In genomic region chr6:89591531-89591930, GRCm38 (mm10) we compare ENCODE assay signal across 18 mouse cellular contexts.
"Had no signal": no experiment of that assay in that cellular context is flagged by ENCODE, and none has a peak within 500 bp of the region (broad histone marks: within the 10 kb centered on the region; RNA-seq: fewer than 3 reads in every experiment).

No protein-coding gene starts in this region.

- H3K4me2 ChIP-seq: lung, embryonic 14.5 days; midbrain, embryonic 13.5 days; midbrain, embryonic 15.5 days; neural tube, embryonic 13.5 days; neural tube, embryonic 15.5 days had no signal

- H3K27me3 ChIP-seq: midbrain, embryonic 13.5 days; midbrain, embryonic 15.5 days; neural tube, embryonic 13.5 days; neural tube, embryonic 15.5 days had no signal

- H3K4me3 ChIP-seq: midbrain, embryonic 10.5 days; midbrain, embryonic 13.5 days; midbrain, embryonic 15.5 days; myocyte; neural tube, embryonic 13.5 days; neural tube, embryonic 15.5 days had no signal

- DNase-seq: lung, adult 18-20 months; lung, embryonic 14.5 days; lung, postnatal 10 days; lung, postnatal 4 days; right cerebral cortex, adult 18-20 months; right cerebral cortex, postnatal 25 days; right cerebral cortex, postnatal 4 days; spleen, adult 18-20 months; thymus, adult 18-20 months; thymus, postnatal 14 days; thymus, postnatal 36 days had no signal

- H3K9me3 ChIP-seq: midbrain, embryonic 10.5 days; midbrain, embryonic 13.5 days; midbrain, embryonic 15.5 days; neural tube, embryonic 13.5 days; neural tube, embryonic 15.5 days had no signal

- ATAC-seq: midbrain, embryonic 13.5 days; midbrain, embryonic 15.5 days had no signal

- H3K9ac ChIP-seq: liver, embryonic 14.5 days; lung, embryonic 14.5 days; midbrain, embryonic 13.5 days; midbrain, embryonic 15.5 days; neural tube, embryonic 13.5 days; neural tube, embryonic 15.5 days had no signal

- H3K36me3 ChIP-seq: midbrain, embryonic 10.5 days; midbrain, embryonic 13.5 days; midbrain, embryonic 15.5 days; neural tube, embryonic 13.5 days; neural tube, embryonic 15.5 days had no signal

- H3K27ac ChIP-seq: liver, embryonic 14.5 days; midbrain, embryonic 10.5 days; midbrain, embryonic 13.5 days; midbrain, embryonic 15.5 days; neural tube, embryonic 13.5 days; neural tube, embryonic 15.5 days had no signal
